Mouse (Mus musculus): ENCODE measurements around the gene Hs2st1.
A peak's percentile ranks its signal among the peaks of the same experiment; 100 is the strongest.

Hs2st1 gene

DNA sequence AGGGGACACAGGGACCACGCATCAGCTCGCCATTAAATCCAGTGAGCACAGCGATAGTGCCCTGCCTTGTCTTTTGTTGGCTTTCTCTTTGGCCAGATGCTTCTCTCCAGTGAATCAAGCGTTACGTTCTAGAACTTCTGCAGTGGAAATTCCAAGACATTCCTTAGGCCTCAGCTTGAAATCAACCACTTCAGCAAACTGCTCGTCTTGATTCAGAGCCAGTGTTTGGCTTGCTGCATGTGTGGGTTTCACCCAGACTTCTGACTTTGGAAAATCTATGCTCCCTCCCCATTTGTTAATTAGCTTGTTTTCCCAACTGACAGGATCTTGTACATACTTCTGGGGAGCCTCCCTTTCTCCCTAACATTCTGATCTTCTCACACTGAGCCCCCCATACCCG lies 16.8 kb upstream of the Hs2st1 start:
- DNase-seq (ENCODE audit: low spot score in 2 of 2), result no peak

DNA sequence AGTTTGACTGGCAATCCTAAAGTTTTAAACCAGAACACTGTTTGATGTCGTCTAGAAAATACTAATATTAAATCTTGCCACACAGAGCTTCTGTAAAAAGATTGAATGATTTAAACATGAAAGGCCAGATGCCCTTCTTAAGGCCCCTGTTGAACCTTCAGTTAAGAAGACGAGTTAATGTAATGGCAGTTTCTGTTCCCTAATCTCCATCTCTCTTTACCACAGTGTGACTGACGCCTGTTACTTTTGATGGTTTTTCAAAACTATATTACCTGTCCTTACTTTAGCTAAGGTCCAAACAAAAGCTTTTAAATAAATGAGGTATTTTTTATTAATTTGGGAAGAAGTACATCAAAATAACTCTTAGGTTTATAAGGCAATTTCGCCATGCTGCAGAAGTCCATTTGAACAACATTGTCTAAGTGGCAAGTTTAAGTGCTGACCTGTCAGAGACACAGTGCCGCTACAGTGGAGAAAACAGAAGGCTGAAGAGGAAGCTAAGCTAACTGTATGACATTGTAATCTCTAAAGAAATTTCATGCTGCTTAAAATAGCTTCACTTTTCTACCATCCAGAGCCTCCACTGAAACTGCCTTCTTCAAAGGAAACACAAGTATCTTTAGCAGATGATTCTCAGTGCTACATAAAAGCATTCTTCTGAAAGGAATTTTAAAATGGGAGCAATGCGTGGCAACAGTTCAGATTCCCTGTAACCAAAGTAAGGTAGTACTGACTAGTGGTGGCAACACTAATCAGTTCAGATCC lies 15.0 kb upstream of the Hs2st1 start:
- DNase-seq (ENCODE audit: low spot score in 2 of 2), result no peak

DNA sequence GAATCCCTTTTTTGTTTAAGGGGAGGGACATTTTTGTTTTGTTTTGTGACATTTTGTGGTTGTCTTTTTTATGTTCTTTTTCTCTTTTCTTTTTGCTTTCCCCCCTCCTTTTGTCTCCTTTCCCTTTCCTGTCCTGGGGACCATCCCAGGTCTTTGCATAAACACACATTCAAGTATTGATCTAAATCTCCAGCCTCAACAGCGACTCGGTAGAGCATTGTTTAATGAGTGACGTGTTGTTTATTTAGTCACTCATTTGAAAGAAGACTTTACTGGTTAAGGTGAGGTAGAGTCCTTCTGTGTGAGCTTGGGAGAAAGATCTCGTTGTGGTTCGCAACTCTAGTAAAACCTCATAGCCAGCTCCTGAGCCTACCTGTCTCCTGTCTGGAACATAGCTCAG lies 13.8 kb upstream of the Hs2st1 start:
- DNase-seq (ENCODE audit: low spot score in 2 of 2), result no peak

GRCm38 (mm10) chr3:144582306-144582705 lies 12.3 kb upstream of the Hs2st1 start:
- no peak for DNase-seq (ENCODE audit: low spot score in 2 of 2)

GRCm38 (mm10) chr3:144581842-144582241 lies 11.9 kb upstream of the Hs2st1 start:
- no peak for DNase-seq (ENCODE audit: low spot score in 2 of 2)

DNA sequence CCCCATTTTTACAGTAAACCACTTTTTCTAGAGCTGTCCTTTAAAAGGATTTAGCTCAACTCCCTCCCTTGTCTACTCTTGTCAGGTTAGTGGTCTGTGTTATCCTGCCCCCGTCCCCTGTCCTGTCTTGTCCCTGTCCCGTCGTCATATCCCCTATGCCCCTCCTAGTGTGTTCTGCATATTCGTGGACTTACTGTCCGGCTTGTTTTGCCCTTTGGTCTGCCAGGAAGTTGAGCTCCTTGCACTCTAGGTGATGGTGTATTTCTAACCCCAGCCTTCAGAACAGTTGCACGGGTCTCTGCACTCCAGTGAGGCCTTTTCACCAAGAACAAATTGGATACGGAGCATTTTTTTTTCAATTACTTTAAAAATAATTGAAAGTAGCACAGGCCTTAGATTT lies 10.3 kb upstream of the Hs2st1 start:
- no peak for DNase-seq (ENCODE audit: low spot score in 2 of 2)

GRCm38 (mm10) chr3:144579796-144580195 lies 9.8 kb upstream of the Hs2st1 start:
- no peak for DNase-seq (ENCODE audit: low spot score in 2 of 2)

DNA sequence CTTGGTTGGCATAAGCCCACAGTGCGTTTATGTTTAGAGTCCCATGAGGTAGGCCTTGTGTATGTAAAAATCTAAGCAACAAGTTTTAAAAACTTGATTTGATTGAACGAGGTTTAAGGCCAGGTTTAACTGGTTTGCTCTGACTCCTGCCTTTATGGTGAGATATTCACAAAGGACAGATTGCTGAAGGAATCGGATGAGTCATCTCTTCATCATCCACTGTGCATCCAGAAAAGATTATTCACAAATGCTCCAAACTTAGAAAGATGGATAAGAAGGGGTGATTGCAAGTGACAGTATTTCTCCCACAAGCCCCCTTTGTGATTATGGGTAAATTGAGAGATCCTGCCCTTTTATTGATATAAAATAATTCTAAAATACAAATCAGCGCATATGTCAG lies 8.9 kb upstream of the Hs2st1 start:
- no peak for DNase-seq (ENCODE audit: low spot score in 2 of 2)

- DNase-seq (ENCODE audit: low spot score in 2 of 2), result no peak
Observed at GRCm38 (mm10) chr3:144577366-144578340, 7.7 kb upstream of the Hs2st1 start.

- DNase-seq (ENCODE audit: low spot score in 2 of 2), result no peak
Observed at GRCm38 (mm10) chr3:144574256-144574655, 4.3 kb upstream of the Hs2st1 start.

GRCm38 (mm10) chr3:144570816-144571487 lies 971 bp upstream of the Hs2st1 start:
- DNase-seq (ENCODE audit: low spot score in 2 of 2), result no peak

- peak; percentile 9 to 31 for DNase-seq (ENCODE audit: low spot score in 2 of 2)
Observed at GRCm38 (mm10) chr3:144569401-144569971, 495 bp downstream of the Hs2st1 start.

DNA sequence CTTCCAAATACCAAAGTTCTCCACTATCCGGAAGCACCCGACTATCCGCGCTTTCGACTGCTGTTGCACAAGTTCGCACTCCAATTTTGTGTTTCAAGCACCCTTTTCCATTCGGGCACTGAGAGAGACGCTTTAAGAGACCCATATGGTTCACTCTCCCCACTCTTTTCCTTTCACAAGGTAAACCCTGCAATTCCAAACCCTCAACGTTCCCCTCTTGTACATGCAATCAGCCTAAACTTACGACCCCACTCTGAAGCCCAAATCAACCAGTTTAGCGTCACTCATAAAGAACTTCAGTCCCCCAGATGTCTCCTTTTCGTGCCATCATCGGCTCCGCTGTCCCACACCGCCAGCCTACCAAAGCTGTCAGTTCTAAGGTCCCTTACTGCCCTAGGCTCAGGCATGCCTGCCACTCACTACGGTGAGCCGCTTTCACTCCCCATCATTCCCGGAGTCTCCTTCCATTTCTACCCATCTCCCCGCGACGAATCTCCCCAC lies 1.1 kb downstream of the Hs2st1 start:
- peak; percentile 3 to 4 for DNase-seq (ENCODE audit: low spot score in 2 of 2)

- no peak for DNase-seq (ENCODE audit: low spot score in 2 of 2)
Observed at GRCm38 (mm10) chr3:144565212-144565611, 4.8 kb downstream of the Hs2st1 start.

GRCm38 (mm10) chr3:144563916-144564315 lies 6.1 kb downstream of the Hs2st1 start:
- DNase-seq (ENCODE audit: low spot score in 2 of 2), result no peak

DNA sequence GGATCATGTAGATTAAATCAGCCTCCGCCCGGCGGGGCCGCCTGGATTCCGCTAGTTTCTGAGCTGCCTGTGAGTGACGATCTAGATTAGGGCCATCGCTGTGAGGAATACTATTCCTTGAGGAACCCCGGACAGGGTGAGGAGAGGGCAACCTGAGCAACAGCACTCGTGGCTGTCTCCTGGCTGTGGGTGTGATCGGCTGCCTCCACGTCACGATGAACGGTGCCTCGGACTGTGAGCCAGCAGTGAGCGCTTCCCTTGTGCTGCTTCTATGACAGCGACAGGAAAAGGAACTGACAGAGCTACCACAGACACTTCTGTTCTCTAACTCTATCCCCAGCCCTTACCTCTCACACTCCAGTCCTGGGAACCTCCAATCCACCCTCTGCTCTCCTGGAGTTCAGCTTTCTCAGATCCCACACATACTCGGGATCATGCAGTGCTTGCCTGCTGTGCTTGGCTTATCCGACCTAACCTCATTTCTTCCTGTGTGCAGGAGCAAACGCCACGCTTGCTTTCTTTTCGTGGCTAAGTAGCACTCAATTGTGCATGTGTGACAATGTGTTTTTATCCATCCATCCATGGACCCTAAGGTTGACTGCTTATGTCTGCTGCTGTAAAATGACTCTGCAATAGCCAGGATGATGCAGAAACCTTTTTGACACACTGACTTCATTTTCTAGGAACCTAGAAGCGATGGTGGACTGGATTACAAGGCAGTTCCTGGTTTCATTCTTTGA lies 8.3 kb downstream of the Hs2st1 start:
- peak; percentile 41 to 42 for DNase-seq (ENCODE audit: low spot score in 2 of 2)

GRCm38 (mm10) chr3:144558274-144558673 lies 11.7 kb downstream of the Hs2st1 start:
- DNase-seq (ENCODE audit: low spot score in 2 of 2), result no peak

DNA sequence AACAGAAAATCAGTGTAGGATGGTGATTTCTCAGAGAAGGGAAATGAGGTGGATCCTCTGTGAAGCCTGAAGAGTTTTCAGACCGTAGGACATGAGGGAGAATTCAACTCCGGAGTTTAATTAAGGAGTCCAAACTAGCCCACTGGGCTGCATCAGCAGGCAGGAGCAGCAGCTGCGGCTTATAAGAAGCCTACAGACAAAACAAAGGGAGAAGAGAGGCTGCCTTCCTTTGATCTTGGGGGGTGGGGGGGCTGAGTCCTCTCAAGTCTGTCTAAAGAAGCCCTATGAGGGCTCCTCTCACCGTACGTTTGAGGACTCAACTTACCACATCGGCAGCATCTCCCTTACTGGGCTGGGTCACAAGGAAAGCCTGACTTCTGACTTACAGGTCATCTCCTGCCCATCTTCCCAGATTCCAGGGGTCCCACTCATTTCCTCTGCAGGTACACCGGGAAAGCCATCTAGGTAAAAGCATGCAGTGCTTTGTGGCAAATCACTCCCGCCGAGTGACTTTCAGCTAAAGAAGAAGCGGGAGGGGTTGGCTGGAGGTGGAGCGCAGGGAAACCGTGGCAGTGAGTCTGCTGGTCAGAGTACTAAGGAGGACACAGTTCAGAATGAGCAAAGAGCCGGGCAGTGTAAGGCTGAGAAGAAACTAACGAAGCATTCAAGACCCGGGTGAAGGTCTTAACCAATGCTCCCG lies 13.2 kb downstream of the Hs2st1 start:
- DNase-seq (ENCODE audit: low spot score in 2 of 2), result no peak

GRCm38 (mm10) chr3:144555144-144555543 lies 14.8 kb downstream of the Hs2st1 start:
- DNase-seq (ENCODE audit: low spot score in 2 of 2), result no peak

GRCm38 (mm10) chr3:144554503-144554902 lies 15.5 kb downstream of the Hs2st1 start:
- DNase-seq (ENCODE audit: low spot score in 2 of 2), result no peak

Data from natural killer cell, adult 2 months (primary cell).